Mouse (Mus musculus): Measurements from ENCODE around the gene Trmt10c.
"Not testable (repeated sequence)": the region's sequence is repeated elsewhere in the genome, so short reads cannot be mapped to it uniquely, and the experiment has no call there.

Gene Trmt10c

GRCm38 (mm10) chr16:56048038-56048437 lies 10.4 kb upstream of the Trmt10c start, which contains the start of gene Senp7:
Senp7 (plus strand) TSS chr16:56048338.
- not testable (repeated sequence) for DNase-seq (ENCODE audit: extremely low spot score, low spot score)

DNA sequence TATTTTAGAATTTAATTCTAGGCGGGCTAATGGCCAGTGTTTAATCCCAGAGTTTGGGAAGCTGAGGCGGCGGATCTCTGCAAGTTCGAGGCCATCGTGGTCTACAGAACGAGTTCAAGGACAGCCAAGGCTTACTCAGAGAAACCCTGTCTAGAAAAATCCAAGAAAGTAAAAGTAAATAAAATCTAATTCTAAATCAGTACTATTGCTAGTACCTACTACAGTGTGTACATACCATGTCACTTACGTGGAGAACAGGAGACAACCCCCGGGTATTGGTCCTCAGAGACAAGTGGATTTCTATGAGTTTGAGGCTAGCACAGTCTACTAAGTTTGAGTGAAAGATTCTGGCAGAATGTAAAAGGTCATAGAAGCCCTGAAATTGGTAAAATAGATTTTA lies 471 bp upstream of the Trmt10c start:
- DNase-seq (ENCODE audit: extremely low spot score, low spot score): no peak

- DNase-seq (ENCODE audit: extremely low spot score, low spot score): no peak
These were observed 1.1 kb downstream of the Trmt10c start for GRCm38 (mm10) chr16:56036501-56036900.

DNA sequence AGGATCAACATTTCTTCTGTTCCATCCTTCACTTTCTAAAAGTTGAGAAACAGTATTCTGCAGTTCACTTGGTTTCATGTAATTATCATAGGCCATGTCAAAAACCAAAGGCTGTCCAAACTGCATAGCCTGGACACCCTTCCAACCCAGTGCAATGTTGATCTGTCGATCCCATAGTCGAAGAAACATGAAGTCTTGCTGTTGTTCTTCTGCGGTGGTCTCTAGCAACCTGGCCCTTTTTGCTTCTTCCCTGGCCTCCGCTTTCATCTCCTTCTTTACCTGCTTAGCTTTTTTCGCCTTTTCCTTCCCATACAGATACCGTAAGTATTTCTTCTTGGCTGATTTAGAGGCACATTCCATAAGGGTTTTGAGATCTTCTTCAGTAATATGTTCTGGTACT lies 3.1 kb downstream of the Trmt10c start:
- DNase-seq (ENCODE audit: extremely low spot score, low spot score): no peak

DNA sequence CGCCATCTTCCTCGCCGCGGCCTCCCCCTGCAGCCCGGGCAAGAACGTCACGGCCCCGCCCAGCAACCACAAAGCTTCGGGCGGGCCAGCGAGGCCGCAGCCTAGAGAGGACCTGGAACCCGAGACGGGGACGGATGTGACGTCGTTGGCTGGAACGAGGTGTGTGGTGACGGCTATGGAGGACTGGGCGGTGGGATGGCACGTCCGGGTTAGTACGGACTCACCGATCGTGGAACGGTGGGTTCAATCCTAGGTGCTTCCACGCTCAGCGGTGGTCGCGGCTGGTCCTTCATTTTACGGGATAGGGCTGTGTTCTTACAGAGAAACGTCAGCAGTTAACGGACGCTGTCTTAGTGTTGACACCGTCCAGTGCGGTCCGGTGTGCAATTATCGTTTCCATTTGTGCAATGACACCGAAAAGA lies 7.9 kb downstream of the Trmt10c start, which contains the start of gene Pcnp:
Pcnp (minus strand) TSS at position 79 of the 422 bp plus-strand sequence.
- peak; percentile 99 for DNase-seq (ENCODE audit: extremely low spot score, low spot score)

DNA sequence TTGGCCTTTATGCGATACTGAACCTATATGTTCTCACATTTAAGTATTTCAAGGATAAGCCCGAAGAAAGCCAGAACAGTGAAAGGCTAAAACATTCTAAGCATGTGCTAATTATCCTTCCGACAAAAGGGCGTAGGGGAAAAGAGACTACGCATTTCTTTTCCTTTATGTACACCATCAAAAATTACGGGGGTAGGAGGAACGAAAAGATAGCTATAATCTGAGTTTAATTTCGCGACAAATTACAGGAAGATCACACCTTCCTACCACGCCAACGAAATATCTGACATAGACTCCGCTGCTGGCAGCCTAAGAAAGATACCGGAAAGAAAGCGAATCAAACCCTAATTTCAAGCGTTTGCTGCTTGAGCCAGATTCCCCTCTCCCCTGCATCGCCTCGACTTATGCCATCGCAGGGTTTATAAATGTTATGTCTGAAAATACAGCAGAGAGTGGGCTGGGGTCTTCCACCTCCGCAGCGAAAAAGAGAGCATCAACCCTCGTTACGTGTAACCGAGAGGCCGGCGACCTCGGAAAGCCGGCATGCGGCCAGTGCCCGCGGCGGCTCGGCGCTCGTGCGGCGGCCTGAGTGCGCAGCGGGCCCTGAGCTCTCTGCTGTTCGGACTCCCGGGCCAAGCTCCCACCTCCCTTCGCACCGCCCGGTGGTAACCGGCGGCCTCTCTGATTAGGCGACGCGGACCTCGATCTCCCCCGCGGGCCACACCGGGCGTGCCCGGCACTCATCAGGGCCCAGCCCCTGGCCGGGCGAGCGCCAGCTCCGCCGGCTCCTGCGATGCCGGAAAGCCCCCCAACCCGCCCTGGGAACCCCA lies 8.7 kb downstream of the Trmt10c start:
- peak; percentile 83 for DNase-seq (ENCODE audit: extremely low spot score, low spot score)

DNA sequence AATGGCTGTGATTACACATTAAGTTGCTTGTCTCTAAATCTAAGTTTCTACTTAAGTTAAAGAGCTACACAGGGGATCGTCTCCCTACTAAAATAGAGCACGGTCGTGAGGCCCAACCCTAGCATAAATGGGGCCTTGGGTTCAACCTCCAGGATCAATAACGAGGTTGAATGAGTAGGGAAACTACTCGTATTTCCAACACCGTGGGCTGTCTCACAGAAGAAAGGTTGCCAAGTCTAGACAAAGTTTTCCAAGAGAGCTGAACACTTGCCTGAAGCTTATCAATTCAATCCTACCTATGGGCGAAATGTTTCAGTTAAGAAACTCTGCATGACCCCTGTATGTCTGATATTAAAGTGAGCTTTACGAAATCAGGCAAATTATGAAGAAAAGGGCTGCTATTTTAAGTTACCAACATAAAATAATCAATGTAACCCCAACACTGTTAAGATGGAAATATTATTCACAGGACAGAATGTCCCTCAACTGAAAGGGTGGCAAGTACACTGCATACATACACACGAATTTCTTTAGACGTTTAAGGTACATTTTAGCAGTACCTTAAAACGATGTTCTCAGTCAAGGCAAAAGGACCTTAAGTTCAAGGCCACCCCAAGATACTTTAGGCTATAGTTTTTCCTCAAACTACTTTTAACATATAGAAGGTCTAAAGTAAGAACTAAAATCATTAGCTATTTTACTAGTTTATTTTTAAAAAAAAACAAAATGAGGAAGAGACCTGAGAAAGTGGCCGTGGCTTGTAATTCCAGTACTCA lies 9.6 kb downstream of the Trmt10c start:
- DNase-seq (ENCODE audit: extremely low spot score, low spot score): no peak

DNA sequence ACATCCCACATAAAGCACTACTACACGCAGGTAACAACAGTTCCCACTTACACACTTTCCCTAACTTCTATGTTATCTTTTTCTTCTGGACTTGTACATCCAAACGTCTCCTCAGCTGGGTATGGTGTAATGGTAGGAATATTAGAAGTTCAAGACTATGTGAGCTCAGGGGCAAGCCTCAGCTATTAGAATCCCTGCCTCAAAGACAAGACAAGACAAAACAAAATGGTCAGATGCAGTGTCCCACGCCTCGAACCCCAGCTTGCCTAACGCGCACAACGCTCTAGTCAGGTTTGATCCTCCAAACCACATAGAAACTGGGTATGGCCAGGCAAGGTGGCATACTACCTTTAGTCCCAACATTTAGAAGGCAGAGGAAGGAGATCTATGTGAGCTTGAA lies 18.0 kb downstream of the Trmt10c start:
- DNase-seq (ENCODE audit: extremely low spot score, low spot score): no peak

DNA sequence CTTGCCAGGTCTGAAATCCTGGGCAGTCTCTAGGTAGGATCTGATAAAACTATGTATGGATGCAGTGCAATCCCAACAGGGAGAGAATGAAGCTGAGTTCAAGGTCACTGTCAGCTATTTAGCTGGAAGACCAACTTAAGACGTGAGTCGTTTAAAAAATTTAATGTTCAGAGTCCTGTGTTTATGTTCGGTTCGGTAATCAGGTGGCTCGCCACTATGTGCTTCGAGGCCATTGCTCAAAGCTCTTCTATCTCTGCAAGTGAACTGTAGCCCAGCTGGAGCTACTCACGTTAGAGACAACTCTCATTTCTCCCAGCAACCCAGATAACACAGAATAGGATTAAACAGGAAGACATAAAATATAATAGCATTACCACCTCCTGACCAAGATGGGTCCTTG lies 23.5 kb downstream of the Trmt10c start:
- DNase-seq (ENCODE audit: extremely low spot score, low spot score): no peak

DNA sequence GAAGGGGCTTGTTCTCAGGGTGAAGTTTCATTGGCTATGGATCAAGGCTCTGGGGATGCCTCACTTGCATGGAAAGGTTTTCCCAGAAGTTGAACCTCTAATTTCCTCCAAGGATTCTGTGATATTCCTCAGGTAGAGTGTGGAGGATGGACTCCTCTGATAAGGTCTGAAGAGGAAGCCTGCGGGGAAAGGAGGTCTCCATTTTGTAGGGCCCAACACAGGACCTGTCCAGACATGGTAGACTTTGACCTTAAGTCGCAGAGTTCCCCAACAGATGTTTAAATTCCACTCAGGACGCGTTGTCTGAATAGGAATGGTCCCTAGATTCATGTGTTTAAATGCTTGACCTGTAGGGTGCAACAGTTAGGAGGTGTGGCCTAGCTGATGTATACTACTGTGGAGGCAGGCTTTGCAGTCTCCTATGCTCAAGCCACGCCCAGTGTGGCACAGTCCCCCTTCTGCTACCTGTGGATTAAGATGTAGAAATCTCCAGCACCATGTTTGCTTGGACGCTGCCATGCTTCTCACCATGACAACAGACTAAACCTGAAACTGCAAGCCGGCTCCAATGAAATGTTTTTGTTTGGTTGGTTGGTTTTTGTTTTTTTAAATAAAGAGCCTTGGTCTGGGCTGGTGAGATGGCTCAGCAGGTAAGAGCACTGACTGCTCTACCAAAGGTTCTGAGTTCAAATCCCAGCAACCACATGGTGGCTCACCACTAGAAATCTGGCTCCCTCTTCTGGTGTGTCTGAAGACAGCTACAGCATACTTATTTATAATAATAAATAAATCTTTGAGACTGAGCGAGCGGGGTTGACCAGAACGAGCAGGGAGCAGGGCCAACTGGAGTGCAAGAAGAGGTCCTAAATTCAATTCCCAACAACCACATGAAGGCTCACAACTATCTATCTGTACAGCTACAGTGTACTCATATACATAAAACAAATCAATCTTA lies 24.6 kb downstream of the Trmt10c start:
- no peak for DNase-seq (ENCODE audit: extremely low spot score, low spot score)

DNA sequence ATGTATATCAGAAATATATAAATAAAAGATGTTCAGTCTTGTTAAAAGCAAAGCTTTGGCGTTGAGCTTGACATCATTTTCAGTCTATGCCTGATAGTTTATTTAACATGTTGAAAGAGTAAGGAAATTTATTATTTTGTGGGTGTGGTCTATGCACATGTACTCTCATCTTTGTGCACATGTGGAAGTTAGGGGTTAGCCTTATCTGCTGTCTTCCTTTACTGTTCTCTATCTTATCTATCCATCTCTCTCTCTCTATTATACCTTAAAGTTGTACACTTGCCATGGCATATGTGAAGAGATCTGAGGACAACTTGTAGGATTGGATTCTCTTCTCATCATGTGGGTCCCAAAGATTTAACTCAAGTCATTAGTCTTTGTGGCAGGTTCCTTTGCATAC lies 28.8 kb downstream of the Trmt10c start:
- DNase-seq (ENCODE audit: extremely low spot score, low spot score): no peak

DNA sequence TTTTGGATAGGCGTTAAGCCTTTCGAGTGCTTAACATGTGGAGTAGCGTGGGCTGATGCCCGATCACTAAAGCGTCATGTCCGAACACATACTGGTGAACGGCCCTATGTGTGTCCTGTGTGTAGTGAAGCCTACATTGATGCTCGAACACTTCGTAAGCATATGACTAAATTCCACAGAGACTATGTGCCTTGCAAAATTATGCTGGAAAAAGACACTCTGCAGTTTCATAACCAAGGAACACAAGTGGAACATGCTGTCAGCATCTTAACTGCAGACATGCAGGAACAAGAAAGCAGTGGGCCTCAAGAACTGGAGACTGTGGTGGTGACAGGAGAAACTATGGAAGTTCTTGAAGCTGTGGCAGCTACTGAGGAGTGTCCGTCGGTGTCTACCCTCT lies 30.8 kb downstream of the Trmt10c start:
- no peak for DNase-seq (ENCODE audit: extremely low spot score, low spot score)

DNA sequence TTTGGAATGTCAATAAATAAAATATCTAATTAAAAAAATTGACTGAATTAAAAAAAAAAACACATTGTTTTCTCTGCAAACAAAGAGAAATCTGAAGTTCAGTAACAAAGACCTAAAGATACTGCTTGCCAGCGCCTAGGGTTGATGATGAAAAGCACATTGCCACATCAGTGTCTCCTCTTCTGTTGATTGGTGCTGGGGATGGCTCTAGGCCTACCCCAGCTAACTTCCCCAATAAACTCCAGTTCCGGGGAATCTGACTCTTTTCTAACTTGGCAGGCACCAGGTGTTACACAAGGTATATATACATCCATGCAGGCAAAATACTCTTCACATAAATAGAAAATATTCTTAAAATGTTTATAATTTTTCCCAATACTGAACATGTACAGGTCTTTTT lies 43.4 kb downstream of the Trmt10c start:
- DNase-seq (ENCODE audit: extremely low spot score, low spot score): no peak

GRCm38 (mm10) chr16:55990311-55990710 lies 47.3 kb downstream of the Trmt10c start:
- no peak for DNase-seq (ENCODE audit: extremely low spot score, low spot score)

DNA sequence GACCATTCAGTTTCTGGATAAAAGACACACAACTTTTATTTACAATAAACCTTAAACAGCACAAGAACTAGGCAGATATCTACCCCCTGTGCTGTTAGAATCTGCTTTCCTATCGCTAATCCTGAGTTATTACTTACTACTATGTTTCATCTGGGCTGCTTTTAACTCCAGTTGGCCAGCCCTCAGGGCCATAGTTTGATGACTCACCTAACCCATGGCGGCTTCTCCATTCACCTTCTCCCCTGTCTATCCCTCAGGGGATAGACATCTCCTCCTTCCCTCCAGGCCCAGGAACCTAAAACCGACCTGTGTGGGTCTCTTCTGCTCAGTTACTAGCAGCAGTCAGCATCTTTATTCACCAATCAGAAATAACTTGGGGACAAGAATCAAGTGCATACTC lies 51.6 kb downstream of the Trmt10c start:
- no peak for DNase-seq (ENCODE audit: extremely low spot score, low spot score)

Data from neural tube, embryonic 10.5 days (tissue).